Mouse (Mus musculus) stomach, postnatal 0 days (tissue): ENCODE data around the gene Cd22. TPM values are rescaled to one million over a fixed set of nuclear protein-coding genes. Genes with fewer than 3 reads are reported as not detected.
A peak's percentile ranks its signal among the peaks of the same experiment; 100 is the strongest.
"Not testable (repeated sequence)": the region's sequence is repeated elsewhere in the genome, so short reads cannot be mapped to it uniquely, and the experiment has no call there.

Experiments
- ATAC-seq: fragments of 200-750 bp; cut with Nextera tagmentation; 2 replicates; pipeline ENCODE4 v1.8.0; 2017; ENCODE audit not compliant: low FRiP score, low TSS enrichment
- DNase-seq: peaks from one replicate; pipeline ENCODE4 v3.0.0-alpha.2; 2016; ENCODE audit warnings: low spot score
- H3K27ac ChIP-seq: fragments of 300-500 bp; sonication (generic); replicated peaks from 2 replicates; pipeline ENCODE4 v1.5.1; 2014; ENCODE audit warnings: mild to moderate bottlenecking, control low read depth
- H3K27me3 ChIP-seq: fragments of 300-500 bp; sonication (generic); 2 replicates; pipeline ENCODE4 v1.6.1; 2014; ENCODE audit warnings: low read length; ENCODE audit not compliant: control insufficient read depth, insufficient read depth
- H3K36me3 ChIP-seq: fragments of 300-500 bp; sonication (generic); 2 replicates; pipeline ENCODE4 v1.6.1; 2014; ENCODE audit warnings: low read length, mixed read lengths; ENCODE audit not compliant: control insufficient read depth, insufficient read depth
- H3K4me1 ChIP-seq: fragments of 300-500 bp; sonication (generic); replicated peaks from 2 replicates; pipeline ENCODE4 v1.6.1; 2014; ENCODE audit warnings: antibody characterized with exemption; ENCODE audit not compliant: control insufficient read depth, insufficient read depth
- H3K4me2 ChIP-seq: fragments of 300-500 bp; sonication (generic); replicated peaks from 2 replicates; pipeline ENCODE4 v1.6.1; 2014; ENCODE audit warnings: low read depth, mild to moderate bottlenecking, control low read depth, moderate library complexity
- H3K4me3 ChIP-seq: fragments of 300-500 bp; sonication (generic); 2 replicates; pipeline ENCODE4 v1.5.1; 2014; ENCODE audit warnings: low read depth, low read length, control low read depth
- H3K9ac ChIP-seq: fragments of 300-500 bp; sonication (generic); 2 replicates; pipeline ENCODE4 v1.6.1; 2014; ENCODE audit warnings: mild to moderate bottlenecking, low read length, control low read depth, mixed read lengths
- H3K9me3 ChIP-seq: fragments of 300-500 bp; sonication (generic); 2 replicates; pipeline ENCODE4 v1.6.1; 2016; ENCODE audit warnings: low read length; ENCODE audit not compliant: control insufficient read depth
- CTCF ChIP-seq: IDR thresholded peaks from 2 replicates; pipeline ENCODE4 v1.5.1; 2016; ENCODE audit warnings: antibody characterized with exemption, low read depth, mild to moderate bottlenecking, moderate library complexity
- EP300 ChIP-seq: optimal IDR thresholded peaks from 2 replicates; pipeline ENCODE3; 2016; ENCODE audit warnings: antibody characterized with exemption
- WGBS: fragments of 180-500 bp; shearing (Covaris S2); extraction: QIAGEN DNeasy Blood & Tissue Kit; methylation state at CpG from one replicate; pipeline ENCODE4 v1.1.7; 2014; 5-methylcytosine and 5-hydroxymethylcytosine counted together
- polyA plus RNA-seq: library from polyadenylated mRNA; unstranded; fragments of >200 nt; fragmentation: Nextera tagmentation; extraction: Ambion mirVana; gene quantifications from 2 replicates; pipeline ENCODE4 v1.2.1, GENCODE M21; 2015

Cd22 gene
- polyA plus RNA-seq, result 0.05 and 0.07 TPM in 2 replicates

GRCm38 (mm10) chr7:30880176-30880575 is at the start of gene Cd22:
Gene Cd22, minus strand, starts transcription at chr7:30880342.
- H3K4me2 ChIP-seq, result no peak within 1 kb of the TSS
- WGBS, result 52% methylated on average over 7 of the region's 7 CpGs
- H3K4me3 ChIP-seq, result no peak within 1 kb of the TSS
- H3K9me3 ChIP-seq, result no peaks in the 10 kb centered on the region
- TF ChIP-seq CTCF (no peak), EP300 (no peak)
- H3K27ac ChIP-seq, result no peak within 1 kb of the TSS
- H3K27me3 ChIP-seq, result no peaks in the 10 kb centered on the region
- DNase-seq, result no peak
- no peaks in the 10 kb centered on the region for H3K36me3 ChIP-seq
- no peaks in the 10 kb centered on the region for H3K4me1 ChIP-seq
- H3K9ac ChIP-seq, result no peak within 1 kb of the TSS
- no peak for ATAC-seq

DNA sequence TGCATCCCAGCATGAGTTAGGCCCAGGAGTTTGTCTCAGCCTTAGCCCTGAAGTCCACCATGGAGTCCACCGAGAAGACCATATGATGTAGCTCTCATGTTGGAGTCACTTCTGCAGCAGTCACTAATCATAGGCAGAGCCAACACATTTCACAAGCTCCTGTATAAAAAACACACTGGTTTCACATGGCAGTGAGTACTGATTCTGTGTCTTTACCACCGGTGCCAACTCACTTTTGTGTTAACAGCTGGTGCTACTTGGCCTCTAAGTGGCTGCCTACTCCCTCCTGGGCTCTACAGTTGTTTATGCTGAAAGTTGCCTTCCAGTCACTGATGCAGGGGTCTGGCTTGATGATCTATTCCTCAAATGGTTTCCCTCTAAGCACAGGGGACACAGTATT is 44.4 kb upstream of the Cd22 start, which contains the start of gene Hamp2:
Gene Hamp2, minus strand, starts transcription at position 101 of the 400 bp plus-strand sequence.
- H3K27ac ChIP-seq, H3K9ac ChIP-seq, H3K4me2 ChIP-seq, DNase-seq, H3K9me3 ChIP-seq, H3K27me3 ChIP-seq, H3K4me3 ChIP-seq, H3K36me3 ChIP-seq, ATAC-seq, H3K4me1 ChIP-seq: not testable (repeated sequence)
- WGBS, result 72% methylated on average over 2 of the region's 2 CpGs

DNA sequence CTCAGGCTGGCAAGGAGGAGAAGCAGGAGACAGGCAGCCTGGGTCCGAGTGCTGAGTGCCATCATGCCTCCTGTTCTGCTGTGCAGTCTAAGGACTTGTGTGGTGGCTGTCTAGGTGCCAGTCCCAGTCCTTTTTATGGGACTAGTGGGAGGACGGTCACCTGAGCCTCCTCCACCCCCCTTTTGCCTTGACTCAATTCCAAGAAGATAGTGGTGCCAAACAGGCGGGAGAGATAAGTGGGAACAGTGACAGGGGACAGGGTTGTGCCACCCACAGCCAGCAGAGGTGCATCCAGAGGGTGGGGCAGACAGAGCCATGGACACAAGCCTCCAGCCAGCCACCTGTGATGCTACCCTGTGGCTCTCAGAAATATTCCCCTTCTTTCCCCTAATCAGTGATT is 43.9 kb upstream of the Cd22 start:
- Histone ChIP-seq H3K4me2 (no peak overlapping the region), H3K9me3 (no peaks in the 10 kb centered on the region), H3K36me3 (no peaks in the 10 kb centered on the region), H3K4me1 (no peaks in the 10 kb centered on the region), H3K4me3 (no peak overlapping the region), H3K27ac (no peak overlapping the region), H3K9ac (no peak overlapping the region), H3K27me3 (no peaks in the 10 kb centered on the region)
- WGBS, result 51% methylated on average over 3 of the region's 3 CpGs
- no peak for DNase-seq
- no peak for TF ChIP-seq CTCF
- TF ChIP-seq EP300, result no peak
- no peak for ATAC-seq

- H3K27ac ChIP-seq, DNase-seq, H3K27me3 ChIP-seq, H3K36me3 ChIP-seq, H3K4me3 ChIP-seq, ATAC-seq, H3K9ac ChIP-seq, H3K4me1 ChIP-seq, H3K9me3 ChIP-seq, H3K4me2 ChIP-seq: not testable (repeated sequence)
- WGBS, result 35% methylated on average over 2 of the region's 3 CpGs
These were observed 42.3 kb upstream of the Cd22 start for GRCm38 (mm10) chr7:30922490-30922889.

GRCm38 (mm10) chr7:30920217-30920616 is 40.1 kb upstream of the Cd22 start:
- 48% methylated on average over 3 of the region's 3 CpGs for WGBS
- TF ChIP-seq CTCF (no peak), EP300 (no peak)
- H3K27me3 ChIP-seq, result no peaks in the 10 kb centered on the region
- no peaks in the 10 kb centered on the region for H3K9me3 ChIP-seq
- H3K27ac ChIP-seq, result no peak overlapping the region
- H3K36me3 ChIP-seq, result no peaks in the 10 kb centered on the region
- no peak overlapping the region for H3K9ac ChIP-seq
- DNase-seq (peak; percentile 77), ATAC-seq (peak; percentile 66)
- H3K4me3 ChIP-seq, result no peak overlapping the region
- H3K4me1 ChIP-seq, result no peaks in the 10 kb centered on the region
- H3K4me2 ChIP-seq, result no peak overlapping the region

DNA sequence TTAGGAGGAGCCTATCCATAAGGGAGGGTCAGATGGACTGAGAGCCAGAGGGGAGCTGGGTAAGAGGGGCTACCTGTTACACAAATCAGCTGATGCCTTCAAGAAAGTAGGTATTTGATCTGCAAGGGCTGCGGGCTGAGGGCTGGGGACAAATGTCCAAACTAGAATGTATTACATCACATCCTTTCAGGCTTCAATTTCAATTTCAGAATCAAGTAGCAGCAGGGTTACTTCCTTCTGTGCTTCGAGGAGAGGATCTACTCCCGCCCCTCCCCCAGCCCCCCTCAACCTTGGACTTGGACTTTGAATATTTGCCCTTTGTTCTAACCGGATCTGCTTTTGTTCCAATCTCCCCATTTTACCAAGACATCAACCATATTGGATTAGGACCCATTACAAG is 37.1 kb upstream of the Cd22 start:
- Histone ChIP-seq H3K9ac (no peak overlapping the region), H3K4me3 (no peak overlapping the region), H3K4me1 (no peaks in the 10 kb centered on the region), H3K9me3 (no peaks in the 10 kb centered on the region), H3K27me3 (no peaks in the 10 kb centered on the region), H3K4me2 (no peak overlapping the region), H3K27ac (no peak overlapping the region), H3K36me3 (no peaks in the 10 kb centered on the region)
- WGBS, result 47% methylated on average over 4 of the region's 4 CpGs
- DNase-seq (no peak), ATAC-seq (no peak)
- TF ChIP-seq EP300, result no peak
- TF ChIP-seq CTCF, result no peak
